Mouse (Mus musculus) brain, embryonic 14.5 days (tissue): ENCODE data around the gene Rpl10a.

Source experiments
- CTCF ChIP-seq: fragments of 200-500 bp; IDR thresholded peaks from 2 replicates; pipeline ENCODE4 v1.5.1; 2012; ENCODE audit warnings: inconsistent platforms, mild to moderate bottlenecking, moderate library complexity, borderline replicate concordance; ENCODE audit not compliant: insufficient read depth, insufficient read length; ENCODE audit errors: extremely low read depth
- POLR2A ChIP-seq: fragments of 200-500 bp; IDR thresholded peaks from 2 replicates; pipeline ENCODE4 v1.6.1; 2012; ENCODE audit warnings: mild to moderate bottlenecking, inconsistent platforms, borderline replicate concordance; ENCODE audit not compliant: poor library complexity, insufficient read depth, insufficient read length, severe bottlenecking; ENCODE audit errors: extremely low read depth

DNA sequence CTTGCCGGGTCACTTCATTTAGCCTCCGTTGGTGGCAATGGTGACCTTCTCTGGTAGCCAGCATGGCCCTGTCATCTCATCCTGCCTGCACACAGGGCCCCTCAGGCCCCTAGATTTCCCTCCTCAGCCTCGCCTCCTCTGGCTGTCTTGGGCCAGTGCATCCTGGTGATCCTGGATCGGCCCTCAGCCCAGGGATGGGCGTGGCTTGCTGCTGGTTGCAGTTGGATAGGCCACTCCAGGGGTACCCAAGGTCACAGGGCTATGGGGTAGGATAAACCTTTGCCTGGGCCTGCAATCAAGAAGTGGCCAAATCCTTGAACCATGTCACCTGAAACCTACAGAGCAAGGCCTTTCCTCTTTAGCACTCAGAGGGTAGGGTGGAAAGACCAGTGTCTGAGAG, 41.3 kb upstream of the Rpl10a start:
- no peak for TF ChIP-seq CTCF
- no peak for TF ChIP-seq POLR2A
